Mouse (Mus musculus) stomach, postnatal 0 days (tissue): ENCODE measurements around the gene Anapc4.

ENCODE experiments used
- CTCF ChIP-seq: IDR thresholded peaks from 2 replicates; pipeline ENCODE4 v1.5.1; 2016; ENCODE audit warnings: antibody characterized with exemption, low read depth, mild to moderate bottlenecking, moderate library complexity
- EP300 ChIP-seq: optimal IDR thresholded peaks from 2 replicates; pipeline ENCODE3; 2016; ENCODE audit warnings: antibody characterized with exemption

DNA sequence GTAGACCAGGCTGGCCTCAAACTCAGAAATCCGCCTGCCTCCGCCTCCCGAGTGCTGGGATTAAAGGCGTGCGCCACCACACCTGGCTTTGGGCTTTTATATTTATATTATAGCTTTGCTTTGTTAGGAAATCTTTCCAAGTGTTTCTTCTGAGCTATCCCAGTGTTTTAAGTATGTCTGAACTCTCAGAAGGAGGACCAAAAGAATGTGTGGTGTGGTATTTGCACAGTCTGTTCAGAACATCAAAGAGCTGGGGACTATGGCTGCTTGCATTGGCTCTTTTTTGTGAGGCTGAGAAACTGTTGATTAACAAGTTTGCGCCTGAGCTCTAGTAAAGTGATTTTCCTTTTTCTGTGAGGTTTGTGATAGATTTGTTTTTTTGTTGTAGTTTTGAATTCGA, 10.5 kb downstream of the Anapc4 start:
- no peak for TF ChIP-seq CTCF
- TF ChIP-seq EP300: no peak
